Mouse (Mus musculus) erythroblast, embryonic 14.5 days (primary cell): ENCODE measurements around the gene Atxn7l3.

Source experiments
- GATA1 ChIP-seq: IDR thresholded peaks from 2 replicates; pipeline ENCODE4 v1.6.1; 2012; ENCODE audit warnings: low read length, inconsistent platforms, mixed read lengths
- TAL1 ChIP-seq: IDR thresholded peaks from 3 replicates; pipeline ENCODE4 v1.6.1; 2012; ENCODE audit warnings: low read length, inconsistent platforms, mixed read lengths

DNA sequence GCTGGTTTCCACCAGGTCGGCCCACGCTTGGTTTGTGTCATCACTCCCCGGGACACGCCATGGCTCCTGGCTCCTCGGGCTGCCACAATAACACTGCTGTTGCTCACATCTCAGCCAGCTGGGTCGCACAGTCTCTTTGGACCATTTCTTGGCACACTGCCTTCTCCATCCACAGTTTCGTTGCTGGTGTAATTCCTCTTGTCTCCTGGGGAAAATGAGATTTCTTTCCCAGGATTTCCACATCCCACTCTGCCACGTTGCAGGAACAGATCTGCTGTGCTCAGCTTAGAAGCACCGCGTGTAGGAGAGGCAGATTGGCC lies 24.2 kb upstream of the Atxn7l3 start:
- TF ChIP-seq GATA1 (no peak), TAL1 (no peak)
